Mouse (Mus musculus) megakaryocyte-erythroid progenitor cell, adult 5-6 weeks (primary cell): ENCODE results near the gene Tbc1d16. TPM values are rescaled to one million over a fixed set of nuclear protein-coding genes. Genes with fewer than 3 reads are reported as not detected.

ENCODE experiments used
- ATAC-seq: replicated peaks from 2 replicates; pipeline ENCODE4 v1.8.0; 2016; ENCODE audit warnings: mild to moderate bottlenecking, inconsistent platforms; ENCODE audit not compliant: severe bottlenecking, poor library complexity, low FRiP score, low TSS enrichment
- total RNA-seq, 2 experiments: library from RNA; stranded (forward) in 1 of 2; stranded (reverse) in 1 of 2; fragments of 200-1000, 215-1000 nt in 1 of 2; fragments of >200 nt in 1 of 2; fragmentation: Nextera tagmentation in 1 of 2; gene quantifications; 2 replicates each; pipeline ENCODE4 v1.2.3; 2014 to 2017

Gene Tbc1d16
- total RNA-seq, 2 experiments from 2014 or later: 0.61 to 1.2 TPM

DNA sequence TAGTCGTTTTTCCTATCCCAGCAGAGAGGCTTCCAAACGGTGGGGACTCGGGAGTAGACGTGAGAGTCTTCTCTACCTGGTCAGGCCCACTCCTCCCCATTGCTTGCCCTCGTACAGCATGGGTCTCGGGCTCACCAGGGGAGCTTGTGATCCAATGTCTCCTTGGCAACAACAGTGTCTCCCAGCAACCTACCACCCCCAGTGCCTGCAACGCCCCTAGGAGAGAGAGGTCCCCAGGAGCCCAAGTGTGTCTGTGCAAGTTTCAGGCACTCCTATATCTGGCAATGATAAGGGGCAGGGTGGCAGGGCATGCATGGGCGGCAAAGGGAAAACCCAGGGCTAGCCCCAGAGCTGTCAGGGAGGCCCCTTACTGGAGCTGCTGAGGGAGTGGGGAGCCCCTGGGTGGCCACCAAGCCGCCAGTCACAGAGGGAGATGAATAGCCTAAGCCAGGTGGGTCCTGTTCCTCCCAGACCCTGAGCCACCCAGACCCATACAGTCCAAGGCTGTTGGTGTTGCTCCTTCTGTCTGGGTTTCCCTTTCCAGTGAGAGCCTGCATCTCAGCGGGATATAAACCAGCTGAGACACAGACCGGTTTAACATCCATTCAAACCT is 99.5 kb downstream of the Tbc1d16 start:
- ATAC-seq: peak; percentile 51

DNA sequence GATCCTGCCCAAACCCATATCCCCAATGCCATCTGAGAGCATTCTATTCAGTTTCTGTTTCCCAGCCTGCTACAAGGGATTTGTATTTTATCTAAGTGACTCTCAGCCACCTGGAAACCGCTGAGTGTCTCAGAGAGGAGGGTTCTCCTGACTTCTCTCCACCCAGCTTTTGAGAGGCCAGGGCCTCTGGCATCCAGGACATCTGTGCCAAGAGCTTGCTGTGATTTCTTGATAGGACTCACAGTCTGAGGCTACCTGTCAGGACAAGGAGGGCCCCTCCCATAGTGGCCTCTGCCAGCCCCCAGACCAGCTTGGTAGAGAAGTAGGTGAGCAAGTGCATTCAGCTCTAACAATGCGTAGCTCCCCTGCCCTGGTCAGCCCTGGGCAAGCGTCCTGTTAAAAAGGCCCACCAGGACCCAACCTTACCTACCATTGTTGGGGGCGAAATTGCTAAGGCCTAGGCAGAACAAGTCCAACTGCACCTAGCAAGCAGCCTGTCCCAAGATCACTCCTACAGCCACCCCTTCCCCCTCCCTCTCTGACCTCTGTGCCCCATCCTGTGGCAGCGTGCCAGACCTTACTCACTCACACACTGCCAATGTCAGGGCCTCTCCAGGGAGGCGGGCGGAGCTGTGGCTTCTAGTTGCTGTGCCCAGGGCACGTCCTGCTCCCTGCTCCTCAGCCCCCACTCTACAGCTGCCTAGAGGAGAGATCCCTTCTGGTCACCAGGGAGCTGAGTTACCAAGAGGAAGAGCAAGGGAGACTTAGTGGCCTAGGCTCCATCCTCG is 100.4 kb downstream of the Tbc1d16 start:
- peak; percentile 40; the same call in 1 of the 2 replicates for ATAC-seq

DNA sequence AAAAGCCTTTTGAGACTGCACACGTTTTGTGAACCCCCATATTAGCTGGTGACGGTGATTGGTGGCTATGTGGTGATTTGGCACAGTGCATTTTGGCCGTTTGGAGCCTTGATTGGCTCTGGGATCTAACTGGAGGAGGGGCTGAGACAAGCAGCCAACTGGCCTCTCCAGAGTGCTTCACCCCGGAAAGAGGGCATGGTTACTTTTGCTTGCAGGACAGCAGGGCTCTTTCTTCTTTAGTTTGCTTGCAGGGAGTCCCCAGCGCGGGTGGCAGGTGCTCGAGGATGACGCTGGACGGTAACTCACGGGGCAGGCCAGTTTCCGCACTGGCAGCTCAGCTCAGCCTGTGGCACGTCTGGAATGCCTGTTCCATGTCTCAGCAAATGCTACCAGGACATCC is 101.2 kb downstream of the Tbc1d16 start:
- no peak for ATAC-seq

DNA sequence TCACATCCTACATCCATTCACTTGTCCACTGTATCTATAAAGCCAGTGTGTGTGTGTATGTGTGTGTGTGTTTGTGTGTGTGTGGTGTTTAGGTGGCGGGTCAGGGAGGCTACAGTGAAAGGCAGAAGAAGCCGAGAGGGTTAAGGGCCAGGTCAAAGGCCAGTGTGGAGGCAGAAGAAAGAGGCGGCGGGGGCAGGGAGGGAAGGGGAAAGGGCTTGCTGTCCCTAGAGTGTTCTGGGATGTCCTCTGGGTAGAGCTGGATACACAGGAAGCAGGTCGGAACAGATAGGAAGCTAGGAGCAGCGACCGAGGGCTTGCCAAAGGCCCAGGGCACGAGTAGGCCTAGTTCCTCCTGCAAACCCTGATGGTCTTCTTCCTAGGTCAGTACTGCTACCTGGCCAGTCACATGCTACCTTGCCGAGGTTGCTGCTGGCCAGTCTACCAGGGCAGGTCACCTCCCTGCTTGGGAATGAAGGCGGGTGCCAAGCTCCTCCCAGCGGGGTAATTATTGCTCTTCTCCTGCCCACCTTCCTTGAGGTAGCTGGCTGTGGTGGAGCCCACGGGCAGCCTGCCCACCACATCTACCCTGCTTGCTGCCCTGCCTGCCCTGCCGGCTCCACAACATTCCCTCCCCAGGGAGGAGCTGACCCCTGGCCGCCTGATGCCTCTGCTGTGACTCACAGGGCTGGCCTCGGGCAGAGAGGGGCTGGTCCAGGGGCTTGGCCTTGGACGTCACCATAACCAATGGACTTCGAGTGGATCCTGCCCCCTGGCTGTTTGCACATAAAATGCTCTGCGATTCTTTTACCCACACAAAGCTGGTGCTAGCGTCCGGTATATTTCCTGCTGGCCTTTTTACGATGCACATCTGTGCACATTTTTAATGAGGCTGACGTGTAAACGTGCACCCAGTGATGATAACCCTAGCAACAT is 102.1 kb downstream of the Tbc1d16 start:
- no peak for ATAC-seq

DNA sequence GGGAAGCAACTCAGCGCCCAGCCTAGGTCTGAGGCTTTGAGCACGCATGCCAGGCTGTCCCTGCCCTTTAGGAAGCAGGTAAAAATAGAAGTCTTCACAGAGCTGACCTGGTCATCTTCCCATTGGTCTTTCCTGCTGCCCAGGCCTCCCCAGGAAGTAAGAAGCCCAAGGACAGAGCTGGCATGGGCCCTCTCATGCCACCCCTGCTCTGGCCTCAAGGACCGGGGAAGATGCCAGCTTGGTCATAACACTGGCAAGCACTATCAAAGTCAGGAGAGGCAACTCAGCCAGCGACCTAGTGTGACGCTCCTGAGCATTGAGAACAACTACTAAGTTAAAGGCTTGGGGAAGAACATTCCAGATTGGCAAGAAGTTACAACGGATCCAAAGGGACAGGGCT is 103.8 kb downstream of the Tbc1d16 start:
- no peak for ATAC-seq

DNA sequence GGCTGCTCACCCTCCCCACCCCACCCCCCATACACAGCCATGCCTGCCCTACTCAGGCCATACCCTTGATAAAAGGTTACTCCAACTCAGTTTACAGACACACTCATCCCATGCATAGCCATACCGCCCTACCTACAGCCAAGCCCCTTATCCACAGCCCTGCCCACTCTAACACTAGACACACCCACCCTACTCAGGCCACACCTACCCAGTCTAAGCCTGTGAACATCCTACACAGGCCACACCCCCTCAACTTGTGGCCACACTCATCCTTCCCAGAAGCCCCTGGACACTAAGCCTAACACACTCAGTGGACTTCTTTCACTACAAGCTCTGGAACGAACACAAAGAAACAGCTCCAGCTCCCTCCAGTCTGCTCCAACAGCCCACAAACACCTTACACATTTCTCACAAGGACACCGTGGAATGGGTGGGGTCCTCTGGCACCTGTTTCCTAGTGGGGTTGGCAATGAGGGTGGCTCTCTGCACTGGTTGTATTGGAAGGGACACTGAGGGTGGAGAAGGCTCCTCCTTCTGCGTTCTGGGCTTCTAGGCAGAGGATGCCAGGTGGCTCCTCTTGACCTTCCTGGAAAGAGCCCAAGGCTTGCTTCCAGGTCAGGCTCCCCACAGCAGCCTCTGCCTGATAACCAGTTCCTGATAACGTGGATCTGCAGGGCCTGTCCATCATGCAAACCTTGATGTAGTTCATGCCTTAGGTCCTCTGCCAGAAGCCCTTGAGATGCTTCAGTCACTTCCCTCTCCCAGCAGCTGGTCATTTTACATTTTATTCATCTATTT is 104.6 kb downstream of the Tbc1d16 start:
- 0 out of 2 replicates have a peak, but pooled peaks have one; percentile 43 for ATAC-seq

DNA sequence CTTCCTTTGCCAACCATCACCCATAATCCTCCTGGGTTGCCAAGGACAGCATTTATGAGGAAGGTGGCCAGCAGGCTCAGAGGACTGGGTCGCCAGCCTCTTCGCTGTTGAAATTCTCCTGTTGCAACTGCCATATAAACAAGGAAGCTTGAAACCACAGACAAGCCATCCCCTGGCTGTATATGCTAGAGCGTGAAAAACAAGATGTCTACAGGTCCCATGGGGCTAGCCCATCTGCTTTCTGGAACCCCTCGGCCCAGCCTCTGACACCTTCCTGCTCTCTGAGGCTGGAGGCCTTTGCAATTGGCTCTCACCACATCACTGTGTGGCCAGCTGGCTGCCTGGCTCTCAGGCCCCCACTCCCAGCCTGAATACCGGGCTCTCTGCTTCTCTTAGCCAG is 105.9 kb downstream of the Tbc1d16 start:
- no peak for ATAC-seq

DNA sequence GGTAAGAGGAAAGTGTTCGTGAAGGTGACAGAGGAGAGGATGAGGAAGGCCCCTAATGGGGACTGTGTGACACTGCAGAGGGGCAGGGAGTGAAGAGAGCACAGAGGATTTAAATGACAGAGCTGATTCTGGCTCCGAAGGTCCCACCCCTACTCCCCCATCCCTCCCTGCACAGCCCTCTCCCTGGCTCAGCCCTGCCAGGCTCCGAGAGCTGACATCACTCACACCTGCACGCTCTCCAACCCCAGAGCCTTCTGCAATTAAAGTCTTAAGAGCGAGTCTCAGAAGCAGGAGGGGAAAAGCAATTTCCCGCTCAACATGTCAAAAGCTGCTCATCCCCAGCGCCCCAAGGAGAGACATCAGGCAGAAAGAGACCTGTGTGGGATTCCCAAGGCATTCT is 109.4 kb downstream of the Tbc1d16 start:
- no peak for ATAC-seq

DNA sequence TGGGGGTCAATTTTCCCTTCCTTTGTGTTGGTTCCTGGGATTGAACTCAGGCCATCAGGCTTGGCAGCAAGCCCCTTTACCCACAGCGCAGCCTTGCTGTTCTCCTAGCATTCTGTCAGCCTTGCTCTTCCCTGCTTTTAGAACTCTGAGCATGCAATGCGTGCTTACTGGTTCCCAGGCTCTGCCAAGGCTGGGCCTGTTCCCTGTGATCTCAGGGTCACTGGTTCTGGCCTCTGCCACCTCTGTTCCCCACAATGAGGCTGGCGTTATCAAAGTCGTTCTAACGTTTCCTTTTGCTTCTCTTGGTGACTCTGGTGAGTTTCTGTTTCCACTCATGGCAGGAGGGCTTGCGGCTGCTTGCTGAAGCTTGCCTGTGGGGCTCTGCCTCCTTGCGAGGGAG is 110.4 kb downstream of the Tbc1d16 start:
- no peak for ATAC-seq

DNA sequence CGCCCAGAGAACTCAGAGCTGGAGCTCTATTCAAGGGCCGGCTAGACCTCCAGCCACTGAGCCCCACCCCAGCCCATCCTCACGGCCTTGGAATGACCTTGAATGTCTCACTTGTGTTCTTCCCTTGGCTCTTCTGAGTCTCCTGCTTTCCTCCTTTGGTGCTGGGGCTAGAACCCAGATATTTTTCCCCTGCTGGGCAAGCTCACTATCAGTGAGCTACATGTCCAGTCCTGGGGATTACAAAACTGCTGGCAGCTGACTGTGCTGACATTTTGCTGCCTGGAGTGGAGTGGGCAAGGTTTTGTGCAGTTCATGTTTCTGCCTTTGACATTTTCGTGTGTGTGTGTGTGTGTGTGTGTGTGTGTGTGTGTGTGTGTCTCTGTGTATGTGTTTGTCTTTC is 111.3 kb downstream of the Tbc1d16 start:
- ATAC-seq: no peak

DNA sequence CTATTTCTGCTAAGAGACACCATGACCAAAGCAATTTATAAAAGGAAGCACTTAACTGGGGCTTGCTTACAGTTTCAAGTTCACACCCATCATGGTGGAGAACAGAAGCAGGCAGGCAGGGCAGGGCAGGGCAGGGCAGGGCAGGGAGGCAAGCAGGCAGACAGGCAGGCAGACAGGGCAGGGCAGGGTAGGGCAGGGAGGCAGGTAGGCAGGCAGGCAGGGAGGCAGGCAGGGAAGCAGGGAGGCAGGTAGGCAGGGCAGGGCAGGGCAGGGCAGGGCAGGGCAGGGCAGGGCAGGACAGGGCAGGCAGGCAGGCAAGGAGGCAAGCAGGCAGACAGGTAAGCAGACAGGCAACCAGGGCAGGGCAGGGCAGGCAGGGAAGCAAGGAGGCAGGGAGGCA is 115.6 kb downstream of the Tbc1d16 start:
- ATAC-seq: no peak

DNA sequence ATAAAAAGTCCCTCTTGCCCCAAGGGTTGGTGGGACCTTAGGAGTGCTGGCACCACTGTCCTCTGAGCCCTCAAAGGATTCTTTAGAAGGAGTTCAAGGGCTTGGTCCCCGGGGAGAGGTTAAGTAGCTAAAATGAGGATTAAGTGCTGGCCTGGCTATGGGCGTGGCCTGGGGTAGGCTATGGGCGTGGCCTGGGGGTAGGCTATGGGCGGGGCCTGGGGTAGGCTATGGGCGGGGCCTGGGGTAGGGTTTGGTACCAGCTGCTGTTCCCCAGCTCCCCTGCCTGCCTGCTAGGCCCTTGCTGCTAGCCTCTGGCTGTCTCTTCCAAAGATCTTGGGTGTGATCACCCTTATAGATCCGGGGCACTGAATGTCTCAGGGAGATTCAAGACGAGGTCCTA is 117.0 kb downstream of the Tbc1d16 start:
- peak; percentile 81 for ATAC-seq

DNA sequence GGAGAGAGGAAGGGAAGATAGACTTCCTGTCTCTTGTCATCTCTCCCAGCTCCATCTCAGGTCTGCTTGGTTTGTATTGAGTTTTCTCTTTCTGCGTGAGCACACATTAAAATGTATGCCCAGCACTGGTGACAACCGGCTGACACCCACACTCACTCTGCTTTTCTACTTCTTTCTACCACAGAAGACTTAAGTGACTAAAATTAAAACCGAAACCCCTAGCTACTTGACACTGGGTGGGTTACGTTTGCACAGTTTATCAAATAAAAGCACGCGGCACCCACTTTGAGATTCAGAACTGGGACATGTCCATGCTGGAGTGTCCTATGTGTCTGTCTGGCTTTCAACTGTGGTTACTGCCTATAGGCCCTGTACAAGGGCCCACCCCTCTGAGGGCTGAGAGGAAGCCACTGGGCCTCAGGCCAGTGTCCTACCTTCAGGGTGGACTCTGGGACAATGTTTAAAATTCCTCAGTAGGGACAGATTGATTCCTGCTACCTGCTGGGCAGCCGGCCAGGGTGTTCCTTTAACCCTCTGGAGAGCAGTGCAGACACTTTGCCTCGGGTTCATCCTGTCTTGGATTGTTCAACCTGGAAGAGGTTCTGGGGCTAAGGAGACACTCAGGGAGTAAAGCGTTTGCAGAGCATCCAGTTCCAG is 118.8 kb downstream of the Tbc1d16 start:
- no peak for ATAC-seq

DNA sequence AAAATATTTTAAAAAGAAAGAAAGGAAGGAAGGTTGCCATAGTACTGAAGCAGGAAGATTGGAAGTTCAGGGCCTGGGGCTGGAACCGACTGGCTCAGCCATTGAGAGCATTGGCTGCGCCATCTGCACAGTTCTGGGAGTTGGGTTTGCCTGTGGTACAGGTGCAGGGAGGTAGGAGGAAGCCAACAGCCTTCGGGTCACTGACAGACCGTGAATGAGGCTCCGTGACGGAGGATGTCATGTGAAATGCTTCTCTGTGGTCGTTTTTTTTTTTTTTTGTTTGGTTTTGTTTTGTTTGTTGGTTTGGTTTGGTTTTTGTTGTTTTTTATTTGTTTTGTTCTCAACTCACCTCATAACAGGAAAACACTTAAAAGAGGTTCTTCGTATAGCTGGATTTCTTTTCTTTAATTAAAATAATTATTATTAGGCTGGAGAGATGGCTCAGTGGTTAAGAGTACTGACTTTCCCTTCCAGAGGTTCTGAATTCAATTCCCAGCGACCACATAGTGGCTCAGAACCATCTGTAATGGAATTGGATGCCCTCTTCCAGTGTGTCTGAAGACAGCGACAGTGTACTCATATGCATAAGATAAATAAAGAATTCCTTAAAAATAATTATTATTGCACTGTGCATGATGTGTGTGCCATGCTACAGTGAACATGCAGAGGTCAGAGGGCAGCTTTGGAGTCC is 119.6 kb downstream of the Tbc1d16 start:
- no peak for ATAC-seq

DNA sequence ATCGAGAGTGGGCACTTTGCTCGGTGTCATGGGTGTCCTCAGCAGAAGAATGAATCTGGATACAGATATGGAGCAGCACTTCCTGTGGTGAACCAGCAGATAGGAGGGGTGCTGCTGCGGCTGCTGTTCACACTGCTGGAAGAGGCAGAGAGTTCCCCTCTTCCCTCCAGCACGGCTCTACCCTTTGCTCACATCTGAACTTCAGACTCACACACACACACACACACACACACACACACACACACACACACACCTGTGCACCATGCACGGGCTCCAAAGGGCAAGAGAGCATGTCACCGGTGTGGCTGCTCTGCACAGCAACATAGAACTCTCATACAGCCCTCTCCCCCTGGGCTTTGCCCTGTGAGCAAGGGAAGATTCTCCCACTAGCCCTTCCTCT is 122.0 kb downstream of the Tbc1d16 start:
- ATAC-seq: peak; percentile 39; the same call in 1 of the 2 replicates

DNA sequence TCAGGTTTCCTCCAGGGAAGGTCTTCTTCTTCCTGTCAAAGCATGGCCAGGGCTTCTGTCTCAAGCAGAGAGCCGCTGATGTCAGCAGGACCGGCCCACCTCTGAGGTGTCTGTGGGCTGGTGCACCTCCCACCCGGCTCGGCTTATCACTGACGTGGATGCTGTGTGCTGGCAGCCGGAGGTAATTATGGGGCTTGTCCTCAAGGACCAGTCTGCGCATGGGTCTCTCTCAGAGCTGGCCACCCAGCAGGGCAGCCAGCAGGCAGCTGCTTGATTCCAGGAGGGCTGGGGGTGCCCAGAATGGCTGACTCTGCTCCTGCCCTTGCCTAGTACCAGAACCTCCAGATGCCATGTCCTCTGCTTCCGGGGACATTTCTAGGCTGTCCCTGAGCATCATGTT is 122.6 kb downstream of the Tbc1d16 start:
- peak; percentile 40; the same call in 1 of the 2 replicates for ATAC-seq

DNA sequence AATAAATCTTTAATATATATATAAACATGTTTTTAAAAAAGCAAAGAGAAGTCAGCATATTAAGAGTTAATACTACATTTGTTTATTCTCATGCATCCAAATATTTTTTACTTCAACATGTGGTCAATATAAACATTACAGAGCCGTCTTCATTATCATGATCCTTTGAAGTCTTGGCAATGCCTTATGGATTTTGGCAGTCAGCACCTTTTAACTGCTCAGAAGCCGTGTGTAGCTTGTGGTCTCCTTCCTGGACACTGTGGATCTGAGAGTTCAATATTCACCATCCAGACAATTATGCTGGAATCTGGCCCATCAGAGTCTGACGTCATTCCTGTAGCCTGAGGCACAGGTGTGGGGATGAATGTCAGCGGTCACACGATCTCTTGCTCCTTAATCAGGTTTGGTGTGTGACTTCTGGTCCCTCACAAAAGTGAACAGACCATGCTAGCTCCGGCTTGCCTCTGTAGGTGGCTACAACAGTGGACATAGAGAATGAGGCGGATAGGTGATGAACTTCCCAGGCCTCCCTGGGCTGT is 123.2 kb downstream of the Tbc1d16 start:
- no peak for ATAC-seq

DNA sequence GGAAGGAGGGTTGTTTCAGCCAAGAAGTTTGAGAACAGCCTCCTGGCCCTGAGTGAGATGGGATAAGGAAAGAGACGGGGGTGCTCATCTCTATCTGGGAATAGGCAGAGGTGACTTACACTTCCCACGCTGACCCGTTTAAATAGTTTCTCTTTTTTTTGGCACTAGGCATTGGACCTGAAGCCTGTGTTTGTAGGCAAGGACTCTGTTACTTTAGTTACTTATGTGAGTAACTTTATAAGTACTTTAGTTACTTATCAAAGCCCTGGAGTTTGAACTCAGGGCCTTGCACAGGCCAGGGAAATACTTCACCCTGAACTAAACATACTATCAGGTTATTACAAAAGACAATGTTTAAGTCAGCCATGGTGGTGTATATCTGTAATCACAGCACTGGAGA is 124.3 kb downstream of the Tbc1d16 start:
- no peak for ATAC-seq
